Mouse (Mus musculus) MEL-GATA-1-ER (cell line): ENCODE measurements around the gene Vmn1r174.
"Not testable (repeated sequence)": the region's sequence is repeated elsewhere in the genome, so short reads cannot be mapped to it uniquely, and the experiment has no call there.

ENCODE experiments used
- DNase-seq: peaks from one replicate; pipeline ENCODE4 v3.0.0-alpha.2; 2012; ENCODE audit warnings: low read depth; ENCODE audit errors: extremely low read depth

The Vmn1r174 gene

DNA sequence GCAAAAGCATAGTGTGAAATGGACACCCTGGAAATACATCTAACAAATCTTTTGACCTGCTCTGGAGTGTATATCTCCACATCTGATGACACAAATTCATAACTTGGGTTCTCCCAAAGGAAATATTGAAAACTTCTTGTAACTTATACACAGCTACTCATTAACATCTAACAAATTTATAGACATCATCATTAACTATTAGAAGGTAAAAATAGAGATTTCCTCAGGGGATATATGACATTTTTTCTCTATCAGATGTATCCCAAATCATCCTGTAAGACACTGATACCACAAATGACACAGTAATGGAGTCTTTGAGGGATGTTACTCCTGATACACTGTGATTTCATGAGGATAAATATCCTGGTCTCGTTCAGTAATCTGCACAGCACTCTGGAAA lies at the start of gene Vmn1r174:
Vmn1r174 (plus strand) TSS at position 301 of the 400 bp plus-strand sequence.
- not testable (repeated sequence) for DNase-seq

DNA sequence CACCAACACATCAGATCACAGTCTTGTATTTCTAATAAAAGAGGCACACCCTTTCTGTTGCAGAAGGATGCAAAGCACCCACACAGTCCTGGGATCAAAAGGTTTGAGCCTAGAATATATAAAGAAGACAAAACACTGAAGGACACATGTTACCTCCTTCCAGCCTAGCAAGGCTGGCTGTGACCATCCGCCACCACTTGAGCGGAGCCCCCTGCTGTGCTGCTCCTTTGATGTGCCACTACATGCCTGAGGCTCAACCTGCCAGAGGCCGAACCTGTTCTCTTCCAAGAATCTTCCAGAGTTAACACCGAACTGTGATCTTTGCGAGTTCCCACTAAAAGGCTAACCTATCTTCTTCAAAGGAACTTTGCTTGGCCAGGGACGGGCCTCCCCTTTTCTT lies 32.5 kb downstream of the Vmn1r174 start:
- no peak for DNase-seq

DNA sequence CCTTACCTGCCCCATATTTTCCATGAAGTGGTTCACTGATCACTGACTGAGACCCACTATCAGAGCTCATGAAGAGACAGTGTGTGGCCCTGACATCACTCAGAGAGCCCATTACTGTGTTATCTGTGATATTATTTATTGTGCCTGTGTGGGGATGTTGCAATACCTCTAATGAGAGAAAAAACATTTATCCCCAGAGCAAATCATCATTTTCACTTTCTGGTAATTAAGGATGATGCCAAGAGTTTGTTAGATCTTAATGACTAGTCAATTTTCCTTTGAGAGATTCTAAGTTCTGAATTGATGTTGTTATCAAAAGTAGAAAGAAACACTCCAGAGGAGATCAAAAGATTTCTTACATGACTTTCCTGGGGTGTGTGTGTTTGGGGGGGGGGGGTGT lies 58.5 kb downstream of the Vmn1r174 start, which contains the start of gene Vmn1r175:
Vmn1r175 (minus strand) TSS at position 101 of the 400 bp plus-strand sequence.
- DNase-seq, result not testable (repeated sequence)
